In the genomic region with DNA sequence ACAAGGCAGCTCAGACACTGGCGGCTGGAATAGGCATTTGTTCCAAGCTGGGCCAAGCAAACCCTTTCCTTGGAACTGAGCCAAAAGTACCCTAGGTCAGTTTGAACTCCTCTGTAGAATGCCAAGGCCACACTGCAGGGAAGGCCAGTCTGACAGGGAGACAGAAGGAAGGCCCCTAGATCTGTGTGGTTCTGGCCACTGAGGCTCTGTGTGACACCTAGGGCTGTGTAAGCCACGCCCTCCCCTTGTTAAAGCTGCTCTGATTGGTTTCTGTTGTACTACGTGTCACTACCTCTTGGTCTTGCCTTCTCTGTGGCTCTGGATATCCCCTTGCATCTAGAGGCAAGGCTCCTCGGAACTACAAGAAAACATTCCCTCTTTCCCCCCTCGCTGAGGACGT, we compare ENCODE assay signal across 20 mouse cellular contexts. TPM values are rescaled to one million over a fixed set of nuclear protein-coding genes. Genes with fewer than 3 reads are reported as not detected.
A peak's percentile ranks its signal among the peaks of the same experiment; 100 is the strongest.
DNase-seq lines count a peak whose midpoint lies in the region; ATAC-seq and TF ChIP-seq lines count a peak whose summit lies in the region.
"Had no signal": no experiment of that assay in that cellular context is flagged by ENCODE, and none has a peak within 500 bp of the region (broad histone marks: within the 10 kb centered on the region; RNA-seq: fewer than 3 reads in every experiment).

No protein-coding gene starts in this region.

- peak; percentile 74 to 87 for DNase-seq in adrenal gland, adult (ENCODE audit: inconsistent age in 2 of 2, low spot score in 1 of 2)
- DNase-seq in adrenal gland, adult 8-10 months: no peak
- DNase-seq in liver, postnatal 0 days: no peak
- DNase-seq in 416B (ENCODE audit: low read depth): peak; percentile 18
- DNase-seq in adrenal gland, postnatal 14 days: peak; percentile 69
- DNase-seq in gastrocnemius, postnatal 10 days: no peak
- DNase-seq in urinary bladder, postnatal 4 days (ENCODE audit: low spot score in 2 of 2): no peak
- DNase-seq: cerebellum, adult 9-11 months; gastrocnemius, postnatal 25 days; heart, postnatal 10 days; kidney, adult 11 months; layer of hippocampus, adult 9-11 months; thymus, adult 18-20 months had no signal

- TF ChIP-seq CTCF in liver, postnatal 0 days (IDR thresholded peaks at IDR 0.05; ENCODE audit: low read depth): no peak

- H3K27ac ChIP-seq in liver, embryonic 12.5 days: no peak overlapping the region
- no peak overlapping the region for H3K27ac ChIP-seq in liver, postnatal 0 days (ENCODE audit: low read depth)
- H3K27ac ChIP-seq: hindbrain, embryonic 14.5 days; limb, embryonic 13.5 days; lung, embryonic 15.5 days; neural tube, embryonic 12.5 days had no signal

- peaks cover 16% of the 10 kb centered on the region for H3K4me1 ChIP-seq in liver, embryonic 12.5 days
- H3K4me1 ChIP-seq in liver, postnatal 0 days (ENCODE audit: insufficient read depth): peaks cover 6% of the 10 kb centered on the region; the same call in 1 of the 2 replicates
- H3K4me1 ChIP-seq: limb, embryonic 13.5 days; lung, embryonic 15.5 days; neural tube, embryonic 12.5 days had no signal

- TF ChIP-seq EP300 in liver, postnatal 0 days (IDR thresholded peaks at IDR 0.05; ENCODE audit: low read depth): no peak

- H3K4me3 ChIP-seq in liver, embryonic 12.5 days: no peak overlapping the region
- no peak overlapping the region for H3K4me3 ChIP-seq in liver, postnatal 0 days (ENCODE audit: low read depth, low read length)
- H3K4me3 ChIP-seq: limb, embryonic 13.5 days; lung, embryonic 15.5 days; neural tube, embryonic 12.5 days had no signal

- peaks cover 23% of the 10 kb centered on the region; the same call in 1 of the 2 replicates for H3K27me3 ChIP-seq in liver, embryonic 12.5 days (replicated peaks)
- H3K27me3 ChIP-seq in liver, postnatal 0 days (ENCODE audit: insufficient read depth, low read length): no peaks in the 10 kb centered on the region
- H3K27me3 ChIP-seq: CH12.LX; limb, embryonic 13.5 days; lung, embryonic 15.5 days; neural tube, embryonic 12.5 days had no signal

- no peak overlapping the region for H3K9ac ChIP-seq in liver, embryonic 12.5 days
- H3K9ac ChIP-seq in liver, postnatal 0 days (replicated peaks): no peak overlapping the region
- H3K9ac ChIP-seq: hindbrain, embryonic 14.5 days; limb, embryonic 13.5 days; lung, embryonic 15.5 days; neural tube, embryonic 12.5 days had no signal

- no peaks in the 10 kb centered on the region for H3K9me3 ChIP-seq in liver, embryonic 12.5 days (replicated peaks)
- H3K9me3 ChIP-seq in liver, postnatal 0 days (ENCODE audit: low read length): no peaks in the 10 kb centered on the region
- H3K9me3 ChIP-seq: limb, embryonic 13.5 days; lung, embryonic 15.5 days; neural tube, embryonic 12.5 days had no signal

- WGBS in liver, embryonic 12.5 days (ENCODE audit: insufficient replicate concordance): 45% methylated on average over 6 of the region's 6 CpGs
- WGBS in liver, postnatal 0 days (ENCODE audit: insufficient replicate concordance): 51% methylated on average over 6 of the region's 6 CpGs

- ATAC-seq in liver, embryonic 12.5 days: peak; percentile 73
- no peak for ATAC-seq in liver, postnatal 0 days
- ATAC-seq: Patski had no signal

- no peak overlapping the region for H3K4me2 ChIP-seq in liver, embryonic 12.5 days
- H3K4me2 ChIP-seq in liver, postnatal 0 days (ENCODE audit: low read depth, low read length): no peak overlapping the region
- H3K4me2 ChIP-seq: hindbrain, embryonic 14.5 days; limb, embryonic 13.5 days; lung, embryonic 15.5 days; neural tube, embryonic 12.5 days had no signal

- no peaks in the 10 kb centered on the region for H3K36me3 ChIP-seq in liver, embryonic 12.5 days
- no peaks in the 10 kb centered on the region for H3K36me3 ChIP-seq in liver, postnatal 0 days (replicated peaks; ENCODE audit: insufficient read depth, low read length)
- H3K36me3 ChIP-seq: limb, embryonic 13.5 days; lung, embryonic 15.5 days; neural tube, embryonic 12.5 days had no signal

RNA-seq across cellular contexts. Expression of a gene that starts 12.3 kb away (rescaled TPM):
- total RNA-seq in adrenal gland, adult 8-10 months (2022): 100 to 1,000 TPM; 134 to 141 (median 137) TPM
- polyA plus RNA-seq in liver, embryonic 12.5 days (2016; fragmentation: Nextera tagmentation; extraction: Ambion mirVana): 18.7 and 21.6 TPM in 2 replicates
- polyA plus RNA-seq in liver, postnatal 0 days (2015; fragmentation: Nextera tagmentation; extraction: Ambion mirVana): 22.3 and 22.6 TPM in 2 replicates
- total RNA-seq in adrenal gland, postnatal 14 days (2021): 94.6 and 96.2 TPM in 2 replicates
- total RNA-seq in gastrocnemius, postnatal 10 days (2021): 10 to 100 TPM; 18.7 to 23.7 TPM

Comparison
In these comparisons a context has a peak if more than half of its experiments do, and no peak if none do; other contexts are left out.
1. DNase-seq: peak in adrenal gland, adult (2 of 2), 416B (single experiment) and adrenal gland, postnatal 14 days (single experiment); none in adrenal gland, adult 8-10 months (single experiment), liver, postnatal 0 days (single experiment), gastrocnemius, postnatal 10 days (single experiment) and urinary bladder, postnatal 4 days (0 of 2).